Mouse (Mus musculus) CH12F3 (cell line): Measurements from ENCODE around the gene Haus6.
"Not testable (repeated sequence)": the region's sequence is repeated elsewhere in the genome, so short reads cannot be mapped to it uniquely, and the experiment has no call there.

Experiments used
- in situ Hi-C: fragments of 300-500 bp; cut with MboI; formaldehyde crosslinking; loops from 2 replicates; pipeline ENCODE4 v1.14.3; 2020; ENCODE audit warnings: low sequenced_read_pairs

Gene Haus6

DNA sequence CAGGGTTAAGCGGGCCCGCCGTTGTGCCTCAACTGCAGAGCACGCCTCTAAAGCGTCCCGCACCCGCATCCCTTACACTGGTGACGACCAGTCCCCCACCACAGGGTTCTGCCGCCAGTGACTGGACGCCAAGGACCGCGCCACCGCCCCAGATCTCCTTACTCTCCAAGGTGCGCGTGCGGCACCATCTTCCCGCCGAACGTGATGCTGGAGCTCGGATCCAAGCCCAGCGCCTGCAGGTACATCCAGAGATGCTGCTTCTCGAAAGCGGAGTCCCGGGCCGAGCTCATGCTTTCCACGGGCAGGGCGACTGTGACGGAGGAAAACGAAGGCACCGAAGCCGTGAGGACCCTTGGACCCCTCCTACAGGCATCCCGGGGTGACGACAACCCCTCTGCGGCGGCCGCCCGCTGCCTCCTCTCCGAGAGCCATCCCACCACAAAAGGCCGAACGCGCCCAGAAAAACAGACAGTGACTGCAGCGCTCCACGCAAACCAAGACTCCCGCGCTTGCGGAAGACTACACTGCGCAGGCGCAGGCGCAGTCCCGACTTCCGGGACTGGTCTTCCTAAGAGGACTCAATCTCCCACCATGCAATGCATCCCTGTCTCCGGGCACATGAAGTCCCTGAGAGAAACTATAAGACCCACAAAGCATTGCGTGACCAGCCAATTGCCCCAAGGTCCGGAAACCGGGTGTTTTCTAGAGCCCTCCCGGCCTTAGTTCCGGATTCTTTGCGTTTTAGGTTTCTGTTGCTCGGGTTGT, at the start of gene Haus6:
Gene Haus6 (minus strand): TSS at position 532 of the 765 bp plus-strand sequence.
- in situ Hi-C loops = no loop called here

DNA sequence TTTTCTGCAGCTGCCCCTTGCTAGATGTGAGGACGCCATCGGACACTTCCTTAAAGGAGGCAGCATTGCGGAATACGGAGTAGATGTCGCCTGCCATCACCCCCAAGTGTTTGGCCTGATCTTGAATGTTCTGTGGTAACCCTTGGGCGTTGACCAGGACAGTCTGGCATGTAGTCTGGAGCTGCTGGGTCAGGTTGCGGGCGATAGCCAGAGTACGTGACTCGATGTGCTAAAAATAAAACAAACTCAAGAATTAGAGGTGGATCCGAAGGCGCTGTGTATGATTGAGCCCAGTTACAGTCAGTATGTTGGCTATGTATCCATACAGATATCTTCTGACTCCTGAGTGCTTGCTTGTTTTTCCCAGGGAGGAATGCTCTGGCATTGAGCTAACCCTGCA, 45.3 kb upstream of the Haus6 start:
- in situ Hi-C loops = no loop called here

DNA sequence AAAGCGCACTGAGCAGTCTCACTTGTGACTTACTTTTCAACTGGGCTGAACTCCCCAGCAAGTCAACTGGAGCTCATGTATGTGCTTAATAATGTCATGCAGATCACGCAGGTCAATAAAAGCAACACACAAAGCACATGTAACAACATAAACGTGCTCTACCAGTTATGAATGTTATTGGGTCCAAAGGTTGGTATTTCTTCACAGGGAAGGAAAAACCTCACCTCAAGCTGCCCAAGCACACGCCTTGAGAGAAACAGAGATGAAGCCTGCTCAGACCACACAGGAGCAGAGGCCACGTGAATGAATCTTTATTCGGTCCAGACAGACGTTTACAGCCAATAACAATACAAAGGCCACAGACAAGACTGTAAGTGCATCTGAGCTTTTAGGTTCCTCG, 44.6 kb upstream of the Haus6 start:
- in situ Hi-C loops = not testable (repeated sequence)

DNA sequence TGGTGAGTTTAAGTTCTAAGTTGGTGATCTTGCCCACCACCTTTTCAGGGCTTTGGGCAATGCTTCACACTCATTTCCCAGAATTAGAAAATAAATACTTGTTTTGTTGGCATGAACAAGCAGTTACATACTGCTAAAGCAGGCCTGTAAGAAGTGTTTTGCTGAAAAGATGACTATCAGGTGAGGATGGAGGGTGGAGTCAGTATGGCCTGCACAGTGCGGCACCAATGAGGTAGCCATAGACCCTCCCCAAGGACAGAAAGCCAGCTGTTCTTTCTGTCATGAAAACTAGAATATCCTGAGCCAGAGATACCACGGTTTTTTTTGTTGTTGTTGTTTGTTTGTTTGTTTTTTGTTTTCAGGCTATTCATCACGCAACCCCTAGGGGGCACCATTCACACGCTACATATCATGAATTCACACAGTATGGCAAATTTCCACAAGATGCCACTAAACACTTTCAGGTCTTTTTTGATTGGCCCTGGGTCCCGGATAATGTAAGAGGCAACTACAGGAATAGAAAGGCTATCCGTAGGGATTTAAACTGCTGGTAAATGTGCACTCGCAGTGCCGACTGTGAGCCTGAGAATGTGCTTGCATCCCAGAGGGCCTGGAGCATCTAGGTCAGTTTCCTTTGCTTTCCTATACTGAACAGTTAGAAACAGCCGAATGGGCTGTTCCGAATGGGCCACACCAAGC, 40.0 kb upstream of the Haus6 start:
- in situ Hi-C loops = no loop called here

DNA sequence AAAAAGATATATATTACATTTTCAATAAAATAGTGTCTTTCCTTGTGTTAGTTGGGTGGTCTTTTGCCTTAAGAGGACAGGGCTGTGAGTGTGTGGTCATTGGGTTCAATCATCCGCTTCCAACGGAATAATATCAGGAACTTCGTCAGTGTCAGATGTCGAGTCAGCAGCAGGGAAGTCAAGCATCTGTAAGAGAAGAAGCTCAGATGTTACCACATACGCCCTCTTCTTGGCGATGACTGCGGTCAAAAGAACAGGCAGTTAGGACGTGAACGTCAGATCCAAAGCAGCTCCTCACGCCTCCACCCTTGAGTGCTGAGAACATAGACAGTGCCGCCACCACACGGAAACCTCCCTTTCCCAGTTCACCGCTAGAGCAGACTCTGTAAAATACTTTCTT, 36.5 kb upstream of the Haus6 start:
- in situ Hi-C loops = not testable (repeated sequence)

- in situ Hi-C loops = not testable (repeated sequence)
Observed at GRCm38 (mm10) chr4:86637561-86637960, 25.7 kb upstream of the Haus6 start.

DNA sequence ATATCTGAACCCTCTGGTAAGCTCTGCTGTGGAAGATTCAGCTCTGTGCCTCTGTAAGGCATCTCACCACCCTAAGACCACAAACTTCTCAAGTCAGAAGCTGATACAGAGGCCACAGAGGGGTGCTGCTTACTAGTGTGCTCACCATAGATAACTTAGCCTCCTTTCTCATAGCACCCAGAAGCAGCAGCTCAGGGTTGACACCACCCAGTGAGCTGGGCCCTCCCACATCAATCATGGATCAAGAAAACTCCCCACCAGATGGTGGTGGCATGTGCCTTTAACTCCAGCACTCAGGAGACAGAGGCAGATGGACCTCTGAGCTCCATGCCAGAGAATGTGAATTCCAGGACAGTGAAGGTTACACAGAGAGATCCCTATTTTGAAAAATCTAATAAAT, 23.0 kb upstream of the Haus6 start:
- in situ Hi-C loops = not testable (repeated sequence)

DNA sequence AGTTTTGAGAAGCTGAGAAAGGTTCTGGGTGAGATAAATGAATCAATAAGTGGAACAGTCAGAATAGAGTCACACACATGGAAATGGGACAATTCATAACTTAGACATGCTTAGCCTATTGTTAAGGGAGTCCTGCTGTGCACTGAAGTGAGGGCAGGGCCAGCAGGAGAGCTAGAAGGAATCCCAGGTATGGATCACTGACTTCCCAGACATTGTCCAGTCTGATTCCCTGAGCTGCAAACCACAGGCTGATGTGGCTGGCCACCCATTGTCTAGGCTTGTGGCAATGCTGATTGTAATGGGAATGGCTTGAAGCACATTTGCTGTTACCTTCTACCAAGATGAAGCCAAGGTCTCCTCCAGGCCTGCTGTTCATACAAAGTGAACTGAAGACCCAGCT, 22.5 kb upstream of the Haus6 start:
- in situ Hi-C loops = not testable (repeated sequence)

GRCm38 (mm10) chr4:86632556-86632955, 20.7 kb upstream of the Haus6 start:
- in situ Hi-C loops = not testable (repeated sequence)

DNA sequence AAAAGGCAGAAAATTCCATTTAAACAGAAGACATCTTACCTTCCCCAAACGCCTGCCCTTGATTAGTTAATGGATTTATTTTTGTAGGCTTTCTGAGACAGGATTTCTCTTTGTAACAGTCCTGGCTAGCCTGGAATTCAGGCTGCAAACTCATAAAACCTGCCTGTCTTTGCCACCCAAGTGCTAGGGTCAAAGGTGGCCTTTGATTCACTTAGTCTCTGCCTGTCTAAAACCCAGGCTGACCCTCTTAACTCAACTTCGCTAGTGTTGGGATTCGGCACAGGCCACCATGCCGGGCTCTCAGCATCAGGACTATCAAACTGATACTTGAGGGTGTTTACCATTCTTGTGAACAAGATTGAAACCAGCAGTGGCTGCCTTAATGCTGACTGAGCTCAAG, 20.0 kb upstream of the Haus6 start:
- in situ Hi-C loops = no loop called here

- in situ Hi-C loops = not testable (repeated sequence)
Observed at GRCm38 (mm10) chr4:86626496-86626895, 14.6 kb upstream of the Haus6 start.

DNA sequence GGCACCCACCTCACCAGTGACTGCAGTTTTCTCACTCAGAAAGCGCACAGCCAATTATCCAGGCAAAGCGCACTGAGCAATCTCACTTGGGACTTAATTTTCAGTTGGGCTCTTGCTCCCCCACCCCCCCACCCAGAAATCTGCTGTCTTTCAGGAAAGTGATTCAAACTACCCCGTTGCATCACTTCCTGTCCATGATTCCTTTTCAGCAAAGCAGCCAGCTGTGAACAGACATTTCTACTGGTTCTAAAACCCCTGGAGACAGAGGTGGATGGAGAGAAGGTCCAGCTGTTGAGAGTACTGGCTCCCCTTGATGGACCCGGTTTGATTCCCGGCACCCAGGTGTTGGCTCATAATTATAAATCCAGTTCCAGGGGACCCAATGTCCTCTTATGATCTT, 13.6 kb upstream of the Haus6 start:
- in situ Hi-C loops = no loop called here

GRCm38 (mm10) chr4:86622532-86622931, 10.7 kb upstream of the Haus6 start:
- in situ Hi-C loops = not testable (repeated sequence)

DNA sequence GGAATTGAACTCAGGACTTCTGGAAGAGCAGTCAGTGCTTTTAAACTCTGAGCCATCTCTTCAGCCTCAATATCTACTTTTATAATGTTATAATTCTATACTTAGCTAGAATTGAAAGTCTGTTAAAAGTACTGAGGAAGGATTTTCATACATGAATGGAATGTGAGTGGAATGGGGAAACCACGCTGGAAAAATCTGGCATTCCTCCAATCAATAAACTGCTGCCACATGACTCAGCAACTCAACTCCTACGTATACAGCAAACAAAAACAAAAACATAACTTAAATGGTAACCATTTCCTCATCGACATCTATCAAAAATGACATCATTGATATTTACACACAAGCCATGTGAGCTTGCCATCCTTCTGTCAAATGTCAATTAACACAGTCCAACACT, 10.3 kb upstream of the Haus6 start:
- in situ Hi-C loops = no loop called here

GRCm38 (mm10) chr4:86620506-86620905, 8.7 kb upstream of the Haus6 start:
- in situ Hi-C loops = no loop called here

DNA sequence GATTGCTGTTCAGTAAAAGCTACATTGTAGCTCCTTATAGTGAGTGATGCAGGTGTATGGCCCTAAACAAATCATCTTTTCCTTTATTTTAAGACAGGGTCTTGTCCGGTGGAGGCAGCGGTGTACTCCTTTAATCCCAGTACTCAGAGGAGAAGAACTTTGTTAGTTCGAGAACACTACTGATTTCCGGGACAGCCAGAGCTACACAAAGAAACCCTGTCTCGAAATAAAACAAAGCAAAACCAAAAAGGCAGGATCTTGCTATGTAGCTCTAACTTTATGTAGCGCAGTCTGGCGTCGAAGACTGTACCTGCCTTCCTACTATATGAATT, 400 bp upstream of the Haus6 start:
- in situ Hi-C loops = no loop called here

GRCm38 (mm10) chr4:86591304-86591703, 20.6 kb downstream of the Haus6 start:
- in situ Hi-C loops = no loop called here

GRCm38 (mm10) chr4:86588236-86588635, 23.6 kb downstream of the Haus6 start:
- in situ Hi-C loops = no loop called here

DNA sequence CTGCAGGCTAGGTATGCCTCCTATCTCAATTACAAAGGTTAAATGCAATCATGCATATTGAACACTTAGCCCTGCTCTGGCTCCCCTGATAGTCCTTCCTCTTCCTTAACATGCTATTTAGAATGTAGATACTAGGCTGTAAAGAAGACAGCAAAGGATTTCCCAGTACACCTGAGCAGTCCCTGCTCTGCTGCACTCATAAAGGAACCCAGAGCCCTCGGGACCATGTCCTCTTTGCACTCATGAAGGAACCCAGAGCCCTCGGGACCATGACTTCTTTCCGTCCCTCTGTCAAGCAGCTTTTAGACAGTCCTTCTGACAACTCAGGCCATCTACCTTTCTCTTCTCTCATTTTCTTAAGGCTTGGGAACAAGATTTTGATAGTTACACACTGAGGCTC, 31.3 kb downstream of the Haus6 start:
- in situ Hi-C loops = no loop called here

- in situ Hi-C loops = no loop called here
Observed at GRCm38 (mm10) chr4:86580056-86580455, 31.8 kb downstream of the Haus6 start.

GRCm38 (mm10) chr4:86576630-86577225, 35.1 kb downstream of the Haus6 start:
- in situ Hi-C loops = no loop called here

DNA sequence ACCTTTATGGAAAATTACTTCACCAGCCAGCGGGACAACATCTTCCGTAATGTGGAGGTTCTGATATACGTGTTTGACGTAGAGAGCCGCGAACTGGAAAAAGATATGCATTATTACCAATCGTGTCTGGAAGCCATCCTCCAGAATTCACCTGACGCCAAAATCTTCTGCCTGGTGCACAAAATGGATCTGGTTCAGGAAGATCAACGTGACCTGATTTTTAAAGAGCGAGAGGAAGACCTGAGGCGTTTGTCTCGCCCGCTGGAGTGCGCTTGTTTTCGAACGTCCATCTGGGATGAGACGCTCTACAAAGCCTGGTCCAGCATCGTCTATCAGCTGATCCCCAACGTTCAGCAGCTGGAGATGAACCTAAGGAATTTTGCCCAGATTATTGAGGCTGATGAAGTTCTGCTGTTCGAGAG, 35.7 kb downstream of the Haus6 start:
- in situ Hi-C loops = no loop called here
